Mouse (Mus musculus) mouse embryonic stem cell (cell line): ENCODE results near the gene Ctss.

Experiments
- in situ Hi-C, 2 experiments: fragments of 300-500 bp; cut with MboI; formaldehyde crosslinking; loops; 1 replicate in 1 of 2; 3 replicates in 1 of 2; pipeline ENCODE4 v1.14.3; 2019 to 2020; ENCODE audit warnings: low sequenced_read_pairs in 2 of 2, low pct_unique_long_range_greater_than_20kb in 1 of 2, mixed read lengths in 1 of 2; ENCODE audit not compliant: unreplicated experiment in 1 of 2

The Ctss gene

DNA sequence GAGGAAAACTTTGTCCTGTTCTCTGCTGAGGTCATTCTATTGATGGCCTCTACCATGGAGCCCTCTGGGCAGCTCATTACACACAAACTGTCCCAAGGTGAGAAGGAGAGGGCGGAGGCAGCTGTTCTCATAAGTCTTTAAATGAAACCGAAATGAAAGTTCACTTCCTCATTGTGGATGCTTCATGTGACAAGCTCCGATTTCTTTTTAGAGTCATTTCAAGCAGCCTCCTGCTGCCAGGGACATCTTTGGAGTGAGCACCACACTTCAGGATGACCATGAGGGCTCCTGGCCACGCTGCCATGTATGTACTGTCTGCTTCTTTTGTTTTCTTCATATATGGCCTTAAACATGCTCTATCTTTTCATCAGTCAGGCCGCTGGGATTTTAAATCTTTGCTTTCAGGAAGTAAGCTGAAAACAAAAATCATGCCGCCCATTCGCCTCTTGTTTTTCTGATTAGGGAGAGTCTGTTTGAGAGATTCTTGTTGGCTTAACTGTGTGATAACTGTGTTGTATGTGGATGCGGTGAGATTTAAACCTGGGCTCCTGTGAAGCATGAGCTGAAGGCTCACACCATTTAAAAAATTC lies at the start of gene Ctss:
TSS of gene Ctss (plus strand) at position 165 of the 590 bp plus-strand sequence.
- in situ Hi-C loops: no loop called here

DNA sequence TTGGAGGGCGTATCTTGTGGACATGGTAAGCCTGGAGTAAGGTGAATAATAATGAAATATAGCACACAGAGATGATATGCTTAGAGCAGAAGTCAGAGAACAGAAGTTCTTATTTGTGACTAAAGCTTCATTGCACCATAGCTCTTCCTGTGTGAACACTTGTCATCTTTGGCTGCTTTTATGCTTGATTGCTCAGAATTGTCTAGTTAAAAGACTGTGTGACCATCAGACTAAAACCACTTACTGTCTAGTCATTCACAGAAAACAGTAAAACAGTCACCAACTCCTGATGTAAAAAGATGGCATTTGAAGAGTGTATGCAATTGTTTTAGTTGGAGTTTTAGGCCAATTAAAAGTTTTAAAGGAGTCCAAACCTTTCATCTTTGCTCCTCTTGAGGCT lies 47.6 kb upstream of the Ctss start:
- in situ Hi-C loops: no loop called here

DNA sequence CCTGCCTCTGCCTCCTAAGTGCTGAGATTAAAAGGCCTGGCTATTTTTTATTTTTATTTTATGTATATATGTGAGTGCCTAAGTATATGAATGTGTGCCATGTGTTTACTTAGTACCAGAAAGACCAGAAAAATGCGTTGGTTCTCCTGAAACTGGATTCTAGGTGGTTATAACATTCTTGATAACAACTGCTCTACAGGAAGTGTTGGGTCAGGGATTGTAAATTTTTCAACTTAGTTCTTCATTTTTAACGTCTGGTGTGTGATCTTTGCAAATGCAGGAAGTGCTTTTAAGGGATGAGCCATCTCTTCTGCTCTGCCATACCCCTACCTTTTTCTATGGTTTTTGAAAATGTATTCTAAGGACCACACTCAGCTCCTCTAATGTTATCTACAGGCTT lies 40.2 kb upstream of the Ctss start:
- in situ Hi-C loops: no loop called here

DNA sequence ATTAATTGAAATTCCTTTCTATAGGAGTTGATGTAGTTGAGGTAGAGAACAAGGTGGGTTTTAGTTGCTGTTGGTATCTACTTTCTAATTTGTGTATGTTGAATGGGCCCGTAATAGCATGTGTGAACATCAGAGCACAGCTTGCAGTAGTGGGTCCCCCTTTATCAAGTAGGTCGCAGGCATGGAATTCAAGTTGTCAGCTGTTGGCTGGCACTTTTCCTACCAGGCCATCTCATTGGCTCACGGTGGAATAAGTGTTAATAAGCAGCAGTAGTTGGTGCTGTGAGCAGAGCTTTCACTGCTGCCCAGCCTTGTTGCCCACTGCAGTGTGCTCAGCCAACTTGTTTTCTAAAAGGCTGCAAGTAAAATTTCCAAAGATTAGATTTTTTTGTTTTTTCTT lies 37.9 kb upstream of the Ctss start:
- in situ Hi-C loops: no loop called here

DNA sequence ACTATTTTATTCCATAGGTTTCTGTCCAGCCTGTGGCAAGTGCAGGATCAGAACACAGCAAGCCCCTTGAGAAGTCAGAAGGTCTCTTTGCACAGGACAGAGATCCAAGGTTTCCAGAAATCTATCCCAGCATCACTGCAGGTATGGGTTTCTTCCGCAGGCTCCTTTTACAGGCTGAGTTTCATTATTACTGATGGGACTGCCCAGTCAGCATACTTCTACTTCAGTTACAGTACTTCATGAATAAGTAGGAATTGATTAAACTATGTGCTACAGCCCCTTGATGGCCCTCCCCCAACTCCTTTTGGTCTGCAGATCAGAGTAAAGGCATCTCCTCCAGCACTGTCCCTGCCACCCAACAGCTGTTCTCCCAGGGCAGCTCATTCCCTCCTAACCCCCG lies 36.3 kb upstream of the Ctss start:
- in situ Hi-C loops: no loop called here

DNA sequence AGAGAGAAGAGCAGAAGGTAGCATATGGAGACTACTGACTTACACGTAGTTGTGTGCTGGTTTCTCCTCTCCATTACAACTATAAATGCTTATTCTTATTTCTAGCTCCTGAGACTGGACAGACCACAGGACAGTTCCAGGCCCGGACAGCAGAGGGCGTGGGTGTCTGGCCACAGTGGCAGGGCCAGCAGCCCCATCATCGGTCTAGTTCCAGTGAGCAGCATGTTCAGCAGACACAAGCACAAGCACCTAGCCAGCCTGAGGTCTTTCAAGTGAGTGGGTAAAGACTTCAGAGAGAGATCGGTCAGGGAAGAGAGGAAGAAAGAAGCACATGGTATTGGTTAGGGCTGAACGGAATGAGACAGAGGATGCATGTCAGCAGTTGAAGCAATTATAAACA lies 32.2 kb upstream of the Ctss start:
- in situ Hi-C loops: no loop called here

DNA sequence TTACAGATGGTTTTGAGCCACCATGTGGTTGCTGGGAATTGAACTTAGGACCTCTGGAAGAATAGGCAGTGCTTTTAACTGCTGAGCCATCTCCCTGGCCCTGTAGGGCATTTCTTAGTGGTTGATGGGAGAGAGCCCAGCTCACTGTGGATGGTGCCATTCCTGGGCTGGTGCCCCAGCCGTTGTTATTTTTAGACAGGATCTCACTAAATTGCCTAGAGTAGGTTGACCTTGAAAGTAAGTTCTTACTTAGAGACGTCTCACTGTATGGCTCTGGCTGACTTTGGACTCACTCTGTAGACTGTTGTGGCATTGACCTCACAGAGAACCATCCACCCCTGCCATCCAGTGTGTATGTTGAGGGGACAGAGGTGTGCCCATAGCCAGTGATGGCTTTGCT lies 28.4 kb upstream of the Ctss start:
- in situ Hi-C loops: no loop called here

DNA sequence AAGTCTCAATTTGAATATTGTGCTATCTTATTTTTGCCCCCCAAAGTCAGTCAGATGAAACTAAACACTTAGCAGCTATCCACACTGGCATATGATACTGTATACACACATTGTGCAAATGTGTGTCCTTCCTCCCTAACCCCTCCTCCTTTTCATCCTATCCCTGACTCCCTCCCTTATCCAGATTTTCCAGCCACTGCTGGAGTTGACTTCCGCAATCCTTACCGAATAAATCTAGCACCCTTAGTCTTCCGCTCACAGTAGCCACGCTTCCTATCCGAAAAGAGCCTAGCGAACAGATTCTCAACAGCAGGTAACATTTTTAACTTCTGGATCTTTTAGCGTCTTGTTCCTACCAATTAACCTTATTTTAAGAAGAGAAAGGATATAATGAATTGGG lies 27.6 kb upstream of the Ctss start, which contains the start of gene Ctsk:
TSS of gene Ctsk (plus strand) at position 233 of the 400 bp plus-strand sequence.
- in situ Hi-C loops: no loop called here

DNA sequence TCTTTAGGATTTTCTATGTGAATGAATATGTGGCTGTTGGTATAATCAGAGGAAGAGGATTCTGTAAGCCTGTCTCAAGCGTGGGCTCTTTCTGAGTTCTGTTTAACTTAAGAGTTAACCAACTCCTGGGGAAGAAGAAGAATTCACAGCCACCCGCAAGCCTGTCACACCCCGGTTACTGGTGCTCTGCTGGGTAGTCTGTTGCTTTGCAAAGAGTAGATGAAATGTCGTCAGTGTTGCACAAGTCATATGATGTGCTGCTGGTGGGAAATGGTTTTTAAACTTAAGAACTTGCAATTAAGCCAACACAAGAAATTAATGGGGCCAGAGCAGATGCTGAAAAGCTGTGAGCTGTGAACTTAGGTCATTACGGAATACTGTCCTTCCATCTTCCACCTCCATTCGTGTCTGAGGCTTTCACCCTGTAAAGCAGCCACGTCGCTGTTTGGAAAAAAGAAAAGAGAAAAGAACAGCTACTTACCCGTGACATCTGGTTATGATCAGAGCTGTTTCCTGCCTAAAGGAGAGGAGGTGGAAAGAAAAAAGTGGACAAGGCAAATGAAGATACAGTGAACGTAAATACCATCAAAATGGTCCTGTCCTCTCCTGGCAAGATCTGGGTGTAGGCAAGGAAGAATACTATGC lies 27.0 kb upstream of the Ctss start:
- in situ Hi-C loops: loop anchor here in 1 of 2 experiments (25.0 kb wide), 1 partner anchor 213 kb away; no protein-coding TSS in a partner anchor

DNA sequence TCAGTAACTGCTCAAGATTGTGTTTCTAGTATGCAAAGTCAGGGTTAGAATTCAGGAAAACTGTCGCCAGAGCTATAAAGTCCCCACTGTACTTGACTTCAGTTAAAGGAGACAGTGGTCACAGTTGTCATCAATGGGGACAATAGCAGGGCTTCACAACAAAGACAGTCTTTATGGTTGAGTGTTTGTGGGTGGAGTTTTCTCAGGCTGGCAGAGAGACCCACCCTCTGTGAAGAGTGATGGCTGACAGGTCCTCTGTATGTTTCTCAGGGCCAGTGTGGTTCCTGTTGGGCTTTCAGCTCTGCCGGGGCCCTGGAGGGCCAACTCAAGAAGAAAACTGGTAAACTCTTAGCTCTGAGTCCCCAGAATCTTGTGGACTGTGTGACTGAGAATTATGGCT lies 24.3 kb upstream of the Ctss start:
- in situ Hi-C loops: loop anchor here in 1 of 2 experiments (25.0 kb wide), 1 partner anchor 210 kb away; no protein-coding TSS in a partner anchor

DNA sequence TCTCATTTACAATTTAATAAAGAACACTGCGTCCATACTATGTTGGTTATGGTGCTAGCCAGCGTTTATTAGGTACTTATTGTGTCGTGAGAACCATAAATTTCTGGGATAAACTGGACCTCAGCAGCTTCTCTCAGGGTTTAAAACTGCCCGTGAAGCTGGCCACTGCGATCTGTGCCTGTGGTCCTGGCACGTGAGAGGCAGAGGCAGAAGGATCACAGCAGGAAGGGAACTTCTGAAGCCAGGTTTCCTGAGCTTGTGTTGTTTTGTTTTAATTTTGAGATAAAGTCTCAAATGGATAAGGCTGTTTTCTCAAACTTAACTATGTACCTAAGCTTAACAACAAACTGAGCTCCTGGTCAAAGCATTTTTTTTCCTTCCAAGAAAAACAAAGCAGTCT lies 17.2 kb upstream of the Ctss start:
- in situ Hi-C loops: loop anchor here in 1 of 2 experiments (25.0 kb wide), 1 partner anchor 203 kb away; no protein-coding TSS in a partner anchor

DNA sequence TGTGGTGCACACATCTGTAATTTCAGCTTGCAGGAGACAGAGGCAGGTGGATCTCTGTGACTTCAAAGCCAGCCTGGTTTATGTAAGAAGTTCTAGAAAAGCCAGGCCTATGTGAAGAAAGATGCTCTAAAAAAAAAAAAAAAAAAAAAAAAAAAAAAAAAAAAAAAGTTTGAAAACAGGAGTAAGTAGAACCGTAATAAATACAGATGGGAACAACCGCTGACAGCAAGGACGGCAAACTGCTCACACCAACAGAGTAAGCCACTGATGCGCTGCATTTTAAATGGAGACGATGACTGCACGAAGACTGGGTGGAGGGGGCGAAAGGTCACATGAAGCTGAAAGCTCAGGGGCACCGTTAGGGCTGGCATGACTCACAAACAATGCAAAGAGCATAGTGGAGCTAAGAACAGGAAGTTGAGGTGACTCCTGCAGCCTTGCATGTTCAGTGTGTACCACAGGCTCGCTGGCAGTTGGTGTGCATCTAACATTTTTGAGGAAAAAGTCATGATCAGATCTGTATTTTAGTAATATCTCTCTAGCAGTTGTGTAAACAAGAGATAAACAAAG lies 14.9 kb upstream of the Ctss start:
- in situ Hi-C loops: loop anchor here in 1 of 2 experiments (25.0 kb wide), 1 partner anchor 201 kb away; no protein-coding TSS in a partner anchor

DNA sequence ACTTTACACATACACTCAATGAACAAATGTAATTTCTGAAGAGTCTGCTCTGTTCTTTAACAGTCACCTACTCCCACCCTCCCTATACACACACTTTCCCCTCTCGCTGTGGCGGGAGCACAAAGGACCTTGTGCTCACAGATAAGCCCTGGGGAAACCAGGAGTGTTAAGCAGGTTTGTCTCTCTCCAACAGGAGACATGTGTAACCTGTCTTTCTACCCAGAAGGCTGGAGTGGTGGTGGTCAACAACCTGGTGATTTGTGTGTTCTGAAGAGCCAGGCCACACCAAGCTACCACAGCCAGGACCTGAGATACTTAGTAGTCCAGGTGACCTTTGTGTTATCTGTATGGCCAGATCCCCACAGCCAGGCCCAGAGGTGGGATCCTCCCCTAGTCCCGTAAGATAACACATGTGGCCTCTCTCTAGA lies 10.0 kb upstream of the Ctss start:
- in situ Hi-C loops: loop anchor here in 1 of 2 experiments (25.0 kb wide), 1 partner anchor 196 kb away; no protein-coding TSS in a partner anchor

DNA sequence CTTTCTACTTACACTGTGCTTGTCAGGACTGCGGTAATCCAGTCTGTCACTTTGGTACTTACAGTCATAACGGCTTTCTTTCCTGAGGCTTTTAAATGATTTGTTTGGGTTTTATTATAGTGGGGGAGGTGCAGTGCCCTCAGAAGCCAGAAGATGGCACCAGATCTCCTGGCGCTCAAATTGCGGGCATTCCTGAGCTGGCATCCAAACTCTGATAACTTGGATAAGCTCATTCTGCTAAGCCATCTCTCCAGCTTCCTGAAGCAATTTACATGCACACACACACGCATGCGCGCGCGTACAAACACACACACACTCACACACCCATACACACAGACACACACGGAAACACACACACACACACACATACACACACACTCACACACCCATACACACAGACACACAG lies 9.1 kb upstream of the Ctss start:
- in situ Hi-C loops: loop anchor here in 1 of 2 experiments (25.0 kb wide), 1 partner anchor 195 kb away; no protein-coding TSS in a partner anchor

DNA sequence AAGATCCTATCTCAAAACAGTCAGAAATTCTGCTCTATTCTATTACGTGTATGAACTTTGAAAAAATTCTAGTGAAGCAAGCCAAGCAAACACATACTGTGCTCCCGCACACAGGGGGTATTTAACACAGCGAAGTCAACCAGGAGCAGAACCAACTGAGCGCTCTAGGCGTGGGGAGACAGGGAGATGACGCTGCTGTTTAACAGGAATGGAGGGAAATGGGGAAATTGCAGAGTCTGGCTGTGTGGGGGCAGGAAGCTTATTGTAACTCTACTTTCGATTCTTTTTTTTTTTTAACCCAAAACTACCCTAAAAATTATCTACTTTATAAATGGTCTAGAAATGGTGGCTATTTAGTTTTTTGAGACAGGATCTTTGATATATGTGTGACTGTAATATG lies 7.7 kb upstream of the Ctss start:
- in situ Hi-C loops: loop anchor here in 1 of 2 experiments (25.0 kb wide), 1 partner anchor 193 kb away; no protein-coding TSS in a partner anchor

DNA sequence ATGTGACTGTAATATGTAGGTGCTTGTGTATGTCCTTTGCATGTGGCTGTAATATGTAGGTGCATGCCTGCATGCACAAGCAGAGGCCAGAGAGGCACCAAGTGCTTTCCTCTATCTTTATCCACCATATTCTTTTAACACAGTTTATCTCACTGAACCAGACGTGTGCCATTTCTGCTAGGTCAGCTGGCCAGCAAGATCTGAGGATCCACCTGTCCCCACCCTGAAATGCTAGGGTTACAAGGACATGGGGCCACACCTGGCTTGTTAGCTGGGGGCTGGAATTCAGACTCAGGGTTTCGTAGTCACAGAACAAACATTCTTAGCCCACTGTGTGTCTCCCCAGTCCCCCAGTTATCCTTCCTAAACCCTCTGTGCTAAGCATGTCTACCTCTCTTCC lies 7.3 kb upstream of the Ctss start:
- in situ Hi-C loops: loop anchor here in 1 of 2 experiments (25.0 kb wide), 1 partner anchor 193 kb away; no protein-coding TSS in a partner anchor

DNA sequence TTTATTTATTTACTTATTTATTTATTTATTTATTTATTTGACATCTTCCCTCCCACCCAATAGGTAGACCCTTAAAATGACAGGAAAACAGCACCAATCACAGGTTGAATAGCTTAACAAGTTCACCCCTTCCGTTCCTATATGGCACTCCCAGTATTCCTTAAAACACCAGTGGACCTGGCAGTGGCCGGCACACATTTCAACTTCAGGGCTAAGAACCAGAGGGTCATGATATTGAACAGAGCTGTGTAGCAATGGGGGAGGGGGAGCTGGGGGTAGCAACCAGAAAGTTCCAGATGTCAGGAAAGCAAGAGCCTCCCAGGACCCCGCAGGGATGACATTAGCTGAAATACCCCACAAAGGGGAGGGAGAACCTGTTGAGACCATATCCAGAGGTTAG lies 6.5 kb upstream of the Ctss start:
- in situ Hi-C loops: loop anchor here in 1 of 2 experiments (25.0 kb wide), 1 partner anchor 192 kb away; no protein-coding TSS in a partner anchor

DNA sequence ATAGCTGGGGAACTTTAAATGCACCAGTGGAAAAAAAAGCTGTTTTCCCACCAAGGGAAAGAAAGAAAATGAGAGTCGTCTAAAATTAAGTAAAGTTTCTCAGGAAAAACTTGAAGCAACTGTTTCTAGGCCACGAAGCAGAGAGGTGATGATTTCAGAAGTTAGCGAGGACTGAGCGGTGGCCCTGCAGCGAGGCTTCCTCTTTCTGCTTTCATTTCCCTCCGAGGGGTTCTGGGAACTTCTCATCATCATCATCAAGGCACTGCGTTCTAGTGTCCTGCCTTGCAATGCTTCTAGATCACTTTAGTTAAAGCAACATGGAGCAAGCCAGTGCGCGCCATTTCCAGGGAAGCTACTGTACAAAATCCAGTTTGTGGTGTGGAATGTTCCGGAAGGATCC lies 5.4 kb upstream of the Ctss start:
- in situ Hi-C loops: loop anchor here in 1 of 2 experiments (25.0 kb wide), 1 partner anchor 191 kb away; no protein-coding TSS in a partner anchor

DNA sequence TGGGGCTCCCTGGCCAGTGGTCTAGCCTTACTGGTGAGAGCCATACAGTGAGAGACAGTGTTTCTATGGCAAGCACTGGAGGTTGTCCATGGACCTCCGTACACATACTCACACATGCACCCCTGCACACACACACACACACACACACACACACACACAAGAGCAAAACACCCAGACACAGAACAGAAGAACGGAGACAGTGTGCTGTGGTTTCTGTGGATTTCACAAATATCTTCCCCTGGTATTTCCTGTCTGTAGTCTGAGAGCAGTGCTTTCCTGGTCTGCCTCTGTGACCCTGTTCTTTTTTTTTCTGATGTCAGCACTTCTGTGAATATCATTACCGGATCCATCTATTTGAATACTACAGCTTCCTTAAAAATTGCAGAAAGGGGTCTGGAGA lies 2.9 kb upstream of the Ctss start:
- in situ Hi-C loops: loop anchor here in 1 of 2 experiments (25.0 kb wide), 1 partner anchor 189 kb away; no protein-coding TSS in a partner anchor
